Mouse (Mus musculus) spleen, adult 2 months (tissue): ENCODE results near the gene Pigh.

ENCODE experiments used
- CTCF ChIP-seq: fragments of 200-500 bp; IDR thresholded peaks from 2 replicates; pipeline ENCODE4 v1.5.1; 2011; ENCODE audit warnings: mild to moderate bottlenecking, inconsistent platforms; ENCODE audit not compliant: insufficient read depth, insufficient read length, insufficient replicate concordance; ENCODE audit errors: extremely low read depth
- POLR2A ChIP-seq: fragments of 200-500 bp; IDR thresholded peaks from 2 replicates; pipeline ENCODE4 v1.6.1; 2011; ENCODE audit warnings: low read depth, low read length, inconsistent platforms

- no peak for TF ChIP-seq CTCF
- no peak for TF ChIP-seq POLR2A
Measured at GRCm38 (mm10) chr12:79070736-79071333, 18.6 kb downstream of the Pigh start.
